Mouse (Mus musculus) testis, adult 2 months (tissue): ENCODE results near the gene Cyb5r2.

ENCODE experiments used
- CTCF ChIP-seq: fragments of 200-500 bp; IDR thresholded peaks from 2 replicates; pipeline ENCODE4 v1.5.1; 2012; ENCODE audit warnings: low read depth, mild to moderate bottlenecking, inconsistent platforms, low read length, moderate library complexity; ENCODE audit not compliant: control insufficient read depth, insufficient read depth, insufficient replicate concordance
- POLR2A ChIP-seq: fragments of 200-500 bp; IDR thresholded peaks from 2 replicates; pipeline ENCODE4 v1.6.1; 2012; ENCODE audit warnings: low read depth, mild to moderate bottlenecking, inconsistent platforms, low read length, moderate library complexity; ENCODE audit not compliant: control insufficient read depth

DNA sequence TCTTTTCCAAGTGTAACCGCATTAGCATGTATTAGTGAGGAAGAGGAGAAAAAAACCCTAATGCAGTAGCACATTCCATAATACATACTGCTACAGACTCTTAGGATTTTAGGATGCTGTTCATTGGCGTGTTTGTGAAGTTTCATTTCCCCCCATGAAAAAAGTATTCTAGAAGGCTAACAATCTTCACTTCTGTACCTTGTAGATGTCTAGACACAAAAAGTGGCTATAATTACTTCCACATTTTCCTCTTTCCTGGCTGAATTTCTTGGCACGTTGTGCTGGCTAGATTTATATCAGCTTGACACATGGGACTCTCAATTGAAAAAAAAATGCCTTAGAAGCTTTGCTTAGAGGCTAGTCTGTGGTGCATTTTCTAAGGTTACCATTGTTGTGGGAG lies 44.3 kb upstream of the Cyb5r2 start:
- TF ChIP-seq CTCF: no peak
- TF ChIP-seq POLR2A: no peak
